Mouse (Mus musculus) stomach, postnatal 0 days (tissue): ENCODE measurements around the gene Syngr1. TPM values are rescaled to one million over a fixed set of nuclear protein-coding genes. Genes with fewer than 3 reads are reported as not detected.
A peak's percentile ranks its signal among the peaks of the same experiment; 100 is the strongest.

Experiments used
- ATAC-seq: fragments of 200-750 bp; cut with Nextera tagmentation; 2 replicates; pipeline ENCODE4 v1.8.0; 2017; ENCODE audit not compliant: low FRiP score, low TSS enrichment
- DNase-seq: peaks from one replicate; pipeline ENCODE4 v3.0.0-alpha.2; 2016; ENCODE audit warnings: low spot score
- H3K27ac ChIP-seq: fragments of 300-500 bp; sonication (generic); replicated peaks from 2 replicates; pipeline ENCODE4 v1.5.1; 2014; ENCODE audit warnings: mild to moderate bottlenecking, control low read depth
- H3K27me3 ChIP-seq: fragments of 300-500 bp; sonication (generic); 2 replicates; pipeline ENCODE4 v1.6.1; 2014; ENCODE audit warnings: low read length; ENCODE audit not compliant: control insufficient read depth, insufficient read depth
- H3K36me3 ChIP-seq: fragments of 300-500 bp; sonication (generic); 2 replicates; pipeline ENCODE4 v1.6.1; 2014; ENCODE audit warnings: low read length, mixed read lengths; ENCODE audit not compliant: control insufficient read depth, insufficient read depth
- H3K4me1 ChIP-seq: fragments of 300-500 bp; sonication (generic); replicated peaks from 2 replicates; pipeline ENCODE4 v1.6.1; 2014; ENCODE audit warnings: antibody characterized with exemption; ENCODE audit not compliant: control insufficient read depth, insufficient read depth
- H3K4me2 ChIP-seq: fragments of 300-500 bp; sonication (generic); replicated peaks from 2 replicates; pipeline ENCODE4 v1.6.1; 2014; ENCODE audit warnings: low read depth, mild to moderate bottlenecking, control low read depth, moderate library complexity
- H3K4me3 ChIP-seq: fragments of 300-500 bp; sonication (generic); 2 replicates; pipeline ENCODE4 v1.5.1; 2014; ENCODE audit warnings: low read depth, low read length, control low read depth
- H3K9ac ChIP-seq: fragments of 300-500 bp; sonication (generic); 2 replicates; pipeline ENCODE4 v1.6.1; 2014; ENCODE audit warnings: mild to moderate bottlenecking, low read length, control low read depth, mixed read lengths
- H3K9me3 ChIP-seq: fragments of 300-500 bp; sonication (generic); 2 replicates; pipeline ENCODE4 v1.6.1; 2016; ENCODE audit warnings: low read length; ENCODE audit not compliant: control insufficient read depth
- CTCF ChIP-seq: IDR thresholded peaks from 2 replicates; pipeline ENCODE4 v1.5.1; 2016; ENCODE audit warnings: antibody characterized with exemption, low read depth, mild to moderate bottlenecking, moderate library complexity
- EP300 ChIP-seq: optimal IDR thresholded peaks from 2 replicates; pipeline ENCODE3; 2016; ENCODE audit warnings: antibody characterized with exemption
- WGBS: fragments of 180-500 bp; shearing (Covaris S2); extraction: QIAGEN DNeasy Blood & Tissue Kit; methylation state at CpG from one replicate; pipeline ENCODE4 v1.1.7; 2014; 5-methylcytosine and 5-hydroxymethylcytosine counted together
- polyA plus RNA-seq: library from polyadenylated mRNA; unstranded; fragments of >200 nt; fragmentation: Nextera tagmentation; extraction: Ambion mirVana; gene quantifications from 2 replicates; pipeline ENCODE4 v1.2.1, GENCODE M21; 2015

The Syngr1 gene
- polyA plus RNA-seq, 1 experiment from 2014 or later: 53.7 TPM

GRCm38 (mm10) chr15:80078058-80078814, 12.9 kb upstream of the Syngr1 start:
- Histone ChIP-seq H3K9ac (no peak overlapping the region), H3K9me3 (no peaks in the 10 kb centered on the region), H3K4me3 (no peak overlapping the region), H3K4me2 (no peak overlapping the region), H3K36me3 (peaks cover 29% of the 10 kb centered on the region), H3K27ac (no peak overlapping the region), H3K4me1 (peaks cover 2% of the 10 kb centered on the region; the same call in 1 of the 2 replicates), H3K27me3 (no peaks in the 10 kb centered on the region)
- peak; percentile 43 for TF ChIP-seq CTCF
- no peak for TF ChIP-seq EP300
- DNase-seq (peak; percentile 17), ATAC-seq (no peak)
- WGBS: 64% methylated on average over 11 of the region's 11 CpGs

- DNase-seq (no peak), ATAC-seq (no peak)
- H3K27ac ChIP-seq: no peak overlapping the region
- no peaks in the 10 kb centered on the region for H3K27me3 ChIP-seq
- H3K36me3 ChIP-seq: peaks cover 29% of the 10 kb centered on the region
- TF ChIP-seq EP300 (no peak), CTCF (no peak)
- H3K4me2 ChIP-seq: no peak overlapping the region
- no peaks in the 10 kb centered on the region for H3K9me3 ChIP-seq
- peaks cover 2% of the 10 kb centered on the region; the same call in 1 of the 2 replicates for H3K4me1 ChIP-seq
- 78% methylated on average over 5 of the region's 5 CpGs for WGBS
- no peak overlapping the region for H3K4me3 ChIP-seq
- H3K9ac ChIP-seq: no peak overlapping the region
Measured at GRCm38 (mm10) chr15:80079129-80079668, 11.9 kb upstream of the Syngr1 start.

GRCm38 (mm10) chr15:80079954-80080353, 11.2 kb upstream of the Syngr1 start:
- H3K36me3 ChIP-seq: peaks cover 29% of the 10 kb centered on the region
- H3K4me1 ChIP-seq: peaks cover 2% of the 10 kb centered on the region; the same call in 1 of the 2 replicates
- ATAC-seq (no peak), DNase-seq (no peak)
- H3K27ac ChIP-seq: no peak overlapping the region
- H3K9ac ChIP-seq: no peak overlapping the region
- H3K4me3 ChIP-seq: no peak overlapping the region
- H3K9me3 ChIP-seq: no peaks in the 10 kb centered on the region
- TF ChIP-seq EP300: no peak
- TF ChIP-seq CTCF: no peak
- 66% methylated on average over 3 of the region's 3 CpGs for WGBS
- H3K27me3 ChIP-seq: no peaks in the 10 kb centered on the region
- no peak overlapping the region for H3K4me2 ChIP-seq

- peak overlapping the region; percentile 66 for H3K4me2 ChIP-seq
- H3K27ac ChIP-seq: 0 out of 2 replicates have a peak overlapping the region, but pooled peaks have one; percentile 1
- H3K27me3 ChIP-seq: no peaks in the 10 kb centered on the region
- peak overlapping the region; percentile 93 for H3K9ac ChIP-seq
- 40% methylated on average over 9 of the region's 9 CpGs for WGBS
- peaks cover 29% of the 10 kb centered on the region for H3K36me3 ChIP-seq
- ATAC-seq (no peak), DNase-seq (no peak)
- peak overlapping the region; percentile 78 for H3K4me3 ChIP-seq
- TF ChIP-seq EP300: no peak
- TF ChIP-seq CTCF: peak; percentile 82
- H3K9me3 ChIP-seq: no peaks in the 10 kb centered on the region
- H3K4me1 ChIP-seq: peaks cover 2% of the 10 kb centered on the region; the same call in 1 of the 2 replicates
Measured at GRCm38 (mm10) chr15:80080711-80081615, 10.2 kb upstream of the Syngr1 start.

- no peak for DNase-seq
- Histone ChIP-seq H3K4me2 (peak overlapping the region; percentile 66), H3K9me3 (no peaks in the 10 kb centered on the region), H3K4me3 (peak overlapping the region; percentile 78), H3K9ac (peak overlapping the region; percentile 93), H3K4me1 (no peaks in the 10 kb centered on the region), H3K36me3 (peaks cover 29% of the 10 kb centered on the region), H3K27ac (peak overlapping the region; percentile 88), H3K27me3 (no peaks in the 10 kb centered on the region)
- TF ChIP-seq CTCF (no peak), EP300 (no peak)
- ATAC-seq: no peak
- WGBS: 3% methylated on average over 11 of the region's 11 CpGs
Measured at GRCm38 (mm10) chr15:80081801-80082546, 9.2 kb upstream of the Syngr1 start.
